Mouse (Mus musculus): ENCODE measurements at regions not wholly inside any gene's neighbourhood (a gene's known extent, or its start where the extent isn't known, plus 50 kb on each side); places are given as distances from the start of the nearest gene placed in this dataset.

- peak; percentile 72 for TF ChIP-seq CTCF (IDR thresholded peaks at IDR 0.05)
- TF ChIP-seq POLR2A (IDR thresholded peaks at IDR 0.05; ENCODE audit: insufficient read depth, low read depth, low read length): no peak
These were observed 239.1 kb upstream of the Pdzrn3 start for GRCm38 (mm10) chr6:101616776-101617175.
